Mouse (Mus musculus): Measurements from ENCODE around the gene Hyls1.

DNA sequence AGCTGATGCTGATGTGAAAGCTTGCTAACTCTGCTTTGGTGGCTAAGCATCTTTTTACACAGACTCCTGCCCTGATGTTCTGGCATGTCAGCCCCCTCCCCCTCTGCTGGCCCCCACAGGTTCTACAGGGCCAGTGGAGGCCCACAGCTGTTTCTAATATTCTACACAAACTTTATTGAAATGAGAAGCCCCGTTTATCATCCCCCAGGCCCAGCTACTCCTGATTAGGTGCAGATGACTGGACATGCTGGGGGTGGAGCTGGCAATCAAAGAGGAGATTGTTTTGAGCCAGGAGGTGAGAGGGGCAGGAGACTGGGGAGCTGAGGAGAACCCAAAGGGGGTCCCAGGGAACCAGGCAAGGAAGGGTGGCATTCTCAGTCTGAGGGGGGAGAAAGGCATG lies 40.4 kb downstream of the Hyls1 start:
- TF ChIP-seq CTCF (IDR thresholded peaks at IDR 0.05; ENCODE audit: extremely low read depth, insufficient read length, insufficient replicate concordance, low read depth, low read length) (no peak), POLR2A (IDR thresholded peaks at IDR 0.05; ENCODE audit: low read depth, low read length) (no peak)

Measured in small intestine, adult 2 months (tissue).